Mouse (Mus musculus): ENCODE results near the gene Cdk2ap1. TPM values are rescaled to one million over a fixed set of nuclear protein-coding genes. Genes with fewer than 3 reads are reported as not detected.

The Cdk2ap1 gene
- polyA plus RNA-seq, 1 experiment, result 321 TPM

GRCm38 (mm10) chr5:124380121-124380520 is 17.2 kb upstream of the Cdk2ap1 start:
- Histone ChIP-seq H3K79me2 (ENCODE audit: control insufficient read depth, insufficient read depth) (no peaks in the 10 kb centered on the region), H3K79me3 (ENCODE audit: low read depth) (no peaks in the 10 kb centered on the region), H3ac (ENCODE audit: control insufficient read depth, insufficient read length, low read depth) (no peak overlapping the region), H3K27me3 (ENCODE audit: control insufficient read depth, insufficient read depth, insufficient read length) (no peaks in the 10 kb centered on the region), H3K4me3 (ENCODE audit: insufficient read depth, poor library complexity, severe bottlenecking) (no peak overlapping the region), H3K36me3 (ENCODE audit: control insufficient read depth, insufficient read depth) (peaks cover 69% of the 10 kb centered on the region)
- TF ChIP-seq MAX (IDR thresholded peaks at IDR 0.05) (no peak), CTCF (IDR thresholded peaks at IDR 0.05; ENCODE audit: control insufficient read depth, insufficient read depth, insufficient read length) (no peak), CEBPB (IDR thresholded peaks at IDR 0.05; ENCODE audit: low read depth) (no peak), USF1 (IDR thresholded peaks at IDR 0.05; ENCODE audit: low read depth) (no peak), MYOG (IDR thresholded peaks at IDR 0.05; ENCODE audit: control insufficient read depth, extremely low read depth, insufficient read length) (no peak), MYOD1 (IDR thresholded peaks at IDR 0.05; ENCODE audit: control insufficient read depth, insufficient read length, low read depth) (no peak), FOSL1 (IDR thresholded peaks at IDR 0.05; ENCODE audit: insufficient read depth, low read length, poor library complexity, severe bottlenecking) (no peak)

- Histone ChIP-seq H3ac (ENCODE audit: control insufficient read depth, insufficient read length, low read depth) (no peak overlapping the region), H3K36me3 (ENCODE audit: control insufficient read depth, insufficient read depth) (peaks cover 76% of the 10 kb centered on the region), H3K79me2 (ENCODE audit: control insufficient read depth, insufficient read depth) (no peaks in the 10 kb centered on the region), H3K79me3 (ENCODE audit: low read depth) (no peaks in the 10 kb centered on the region), H3K27me3 (ENCODE audit: control insufficient read depth, insufficient read depth, insufficient read length) (no peaks in the 10 kb centered on the region), H3K4me3 (ENCODE audit: insufficient read depth, poor library complexity, severe bottlenecking) (no peak overlapping the region)
- TF ChIP-seq CEBPB (IDR thresholded peaks at IDR 0.05; ENCODE audit: low read depth) (no peak), USF1 (IDR thresholded peaks at IDR 0.05; ENCODE audit: low read depth) (no peak), MYOD1 (IDR thresholded peaks at IDR 0.05; ENCODE audit: control insufficient read depth, insufficient read length, low read depth) (no peak), CTCF (IDR thresholded peaks at IDR 0.05; ENCODE audit: control insufficient read depth, insufficient read depth, insufficient read length) (no peak), FOSL1 (IDR thresholded peaks at IDR 0.05; ENCODE audit: insufficient read depth, low read length, poor library complexity, severe bottlenecking) (no peak)
Observed at GRCm38 (mm10) chr5:124377149-124377548, 14.3 kb upstream of the Cdk2ap1 start.

DNA sequence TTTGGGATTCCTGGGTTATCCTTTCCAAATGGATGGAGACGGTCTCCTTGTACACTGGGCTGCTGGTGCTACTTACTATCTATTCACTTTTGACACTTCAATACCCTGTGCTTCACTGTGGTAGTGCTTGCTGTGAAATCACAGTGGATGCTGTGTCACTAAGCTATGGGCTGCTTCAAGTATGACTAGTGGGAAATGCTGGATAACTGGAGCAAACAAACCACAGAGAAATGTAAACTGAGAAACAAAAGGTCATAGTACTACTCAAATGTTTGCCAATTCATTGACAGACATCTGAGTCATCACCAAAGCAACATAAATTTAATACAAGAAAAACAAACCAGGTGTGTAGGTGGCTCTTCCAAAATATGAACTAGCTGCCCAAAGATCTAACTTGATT is 13.5 kb upstream of the Cdk2ap1 start:
- TF ChIP-seq MAX (IDR thresholded peaks at IDR 0.05) (no peak), CEBPB (IDR thresholded peaks at IDR 0.05; ENCODE audit: low read depth) (no peak), CTCF (IDR thresholded peaks at IDR 0.05; ENCODE audit: control insufficient read depth, insufficient read depth, insufficient read length) (no peak), USF1 (IDR thresholded peaks at IDR 0.05; ENCODE audit: low read depth) (no peak), MYOG (IDR thresholded peaks at IDR 0.05; ENCODE audit: control insufficient read depth, extremely low read depth, insufficient read length) (no peak), FOSL1 (IDR thresholded peaks at IDR 0.05; ENCODE audit: insufficient read depth, low read length, poor library complexity, severe bottlenecking) (no peak), MYOD1 (IDR thresholded peaks at IDR 0.05; ENCODE audit: control insufficient read depth, insufficient read length, low read depth) (no peak)
- Histone ChIP-seq H3K79me3 (ENCODE audit: low read depth) (no peaks in the 10 kb centered on the region), H3K36me3 (ENCODE audit: control insufficient read depth, insufficient read depth) (peaks cover 79% of the 10 kb centered on the region), H3ac (ENCODE audit: control insufficient read depth, insufficient read length, low read depth) (no peak overlapping the region), H3K4me3 (ENCODE audit: insufficient read depth, poor library complexity, severe bottlenecking) (no peak overlapping the region), H3K27me3 (ENCODE audit: control insufficient read depth, insufficient read depth, insufficient read length) (no peaks in the 10 kb centered on the region), H3K79me2 (ENCODE audit: control insufficient read depth, insufficient read depth) (no peaks in the 10 kb centered on the region)

- TF ChIP-seq MYOD1 (IDR thresholded peaks at IDR 0.05; ENCODE audit: control insufficient read depth, insufficient read length, low read depth), result no peak
- no peak for TF ChIP-seq USF1 (IDR thresholded peaks at IDR 0.05; ENCODE audit: low read depth)
- no peak for TF ChIP-seq CEBPB (IDR thresholded peaks at IDR 0.05; ENCODE audit: low read depth)
- TF ChIP-seq CTCF (IDR thresholded peaks at IDR 0.05; ENCODE audit: control insufficient read depth, insufficient read depth, insufficient read length), result no peak
- no peak for TF ChIP-seq FOSL1 (IDR thresholded peaks at IDR 0.05; ENCODE audit: insufficient read depth, low read length, poor library complexity, severe bottlenecking)
- no peak for TF ChIP-seq MAX (IDR thresholded peaks at IDR 0.05)
- no peak for TF ChIP-seq MYOG (IDR thresholded peaks at IDR 0.05; ENCODE audit: control insufficient read depth, extremely low read depth, insufficient read length)
- Histone ChIP-seq H3ac (ENCODE audit: control insufficient read depth, insufficient read length, low read depth) (no peak overlapping the region), H3K27me3 (ENCODE audit: control insufficient read depth, insufficient read depth, insufficient read length) (no peaks in the 10 kb centered on the region), H3K36me3 (ENCODE audit: control insufficient read depth, insufficient read depth) (peaks cover 78% of the 10 kb centered on the region), H3K79me2 (ENCODE audit: control insufficient read depth, insufficient read depth) (no peaks in the 10 kb centered on the region), H3K79me3 (ENCODE audit: low read depth) (no peaks in the 10 kb centered on the region), H3K4me3 (ENCODE audit: insufficient read depth, poor library complexity, severe bottlenecking) (no peak overlapping the region)
Observed at GRCm38 (mm10) chr5:124374298-124374697, 11.4 kb upstream of the Cdk2ap1 start.

DNA sequence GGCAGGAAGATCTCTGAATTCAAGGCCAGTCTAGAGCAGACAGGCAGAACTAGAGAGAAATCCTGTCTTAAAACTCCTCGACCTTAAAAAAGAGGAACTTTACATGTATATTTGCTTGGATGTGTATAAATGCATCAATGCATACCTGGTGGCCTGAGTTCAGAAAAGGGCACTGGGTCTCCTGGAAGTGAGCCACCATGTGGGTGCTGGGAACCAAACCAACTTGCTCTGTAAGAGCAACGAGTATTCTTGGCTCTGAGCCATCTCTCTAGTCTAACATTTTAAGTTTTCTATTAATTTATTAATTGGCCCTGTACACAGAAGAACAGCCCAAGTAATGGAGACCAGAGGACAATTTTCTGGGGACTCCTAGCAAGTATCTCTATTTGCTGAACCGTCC is 3.8 kb upstream of the Cdk2ap1 start:
- TF ChIP-seq CEBPB (IDR thresholded peaks at IDR 0.05; ENCODE audit: low read depth) (no peak), MAX (IDR thresholded peaks at IDR 0.05) (no peak), CTCF (IDR thresholded peaks at IDR 0.05; ENCODE audit: control insufficient read depth, insufficient read depth, insufficient read length) (no peak), USF1 (IDR thresholded peaks at IDR 0.05; ENCODE audit: low read depth) (no peak), FOSL1 (IDR thresholded peaks at IDR 0.05; ENCODE audit: insufficient read depth, low read length, poor library complexity, severe bottlenecking) (no peak), MYOG (IDR thresholded peaks at IDR 0.05; ENCODE audit: control insufficient read depth, extremely low read depth, insufficient read length) (no peak), MYOD1 (IDR thresholded peaks at IDR 0.05; ENCODE audit: control insufficient read depth, insufficient read length, low read depth) (no peak)
- Histone ChIP-seq H3K79me3 (ENCODE audit: low read depth) (no peaks in the 10 kb centered on the region), H3K4me3 (ENCODE audit: insufficient read depth, poor library complexity, severe bottlenecking) (no peak overlapping the region), H3K27me3 (ENCODE audit: control insufficient read depth, insufficient read depth, insufficient read length) (no peaks in the 10 kb centered on the region), H3ac (ENCODE audit: control insufficient read depth, insufficient read length, low read depth) (no peak overlapping the region), H3K79me2 (ENCODE audit: control insufficient read depth, insufficient read depth) (no peaks in the 10 kb centered on the region), H3K36me3 (ENCODE audit: control insufficient read depth, insufficient read depth) (peaks cover 30% of the 10 kb centered on the region)

DNA sequence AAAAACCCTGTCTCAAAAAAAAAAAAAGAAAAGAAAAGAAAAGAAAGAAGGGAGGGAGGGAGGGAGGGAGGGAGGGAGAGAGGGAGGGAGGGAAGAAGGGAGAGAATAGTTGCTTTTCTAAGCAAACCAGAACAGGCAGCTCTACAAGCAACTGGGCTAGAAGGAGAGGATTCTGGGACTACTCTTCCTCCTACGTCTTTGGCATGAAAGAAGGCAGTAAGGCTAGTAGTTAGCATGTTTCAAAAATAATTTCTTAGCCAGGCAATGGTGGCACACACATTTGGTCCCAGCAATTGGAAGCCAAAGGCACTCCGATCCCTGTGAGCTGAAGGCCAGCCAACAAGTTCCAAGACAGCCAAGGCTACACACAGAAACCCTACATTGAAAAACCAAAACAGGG is 2.9 kb upstream of the Cdk2ap1 start:
- Histone ChIP-seq H3K4me3 (ENCODE audit: insufficient read depth, poor library complexity, severe bottlenecking) (no peak overlapping the region), H3K36me3 (ENCODE audit: control insufficient read depth, insufficient read depth) (peaks cover 20% of the 10 kb centered on the region), H3K79me3 (ENCODE audit: low read depth) (no peaks in the 10 kb centered on the region), H3K79me2 (ENCODE audit: control insufficient read depth, insufficient read depth) (no peaks in the 10 kb centered on the region), H3K27me3 (ENCODE audit: control insufficient read depth, insufficient read depth, insufficient read length) (no peaks in the 10 kb centered on the region), H3ac (ENCODE audit: control insufficient read depth, insufficient read length, low read depth) (no peak overlapping the region)
- no peak for TF ChIP-seq MAX (IDR thresholded peaks at IDR 0.05)
- TF ChIP-seq USF1 (IDR thresholded peaks at IDR 0.05; ENCODE audit: low read depth), result no peak
- no peak for TF ChIP-seq CEBPB (IDR thresholded peaks at IDR 0.05; ENCODE audit: low read depth)
- TF ChIP-seq MYOG (IDR thresholded peaks at IDR 0.05; ENCODE audit: control insufficient read depth, extremely low read depth, insufficient read length), result no peak
- no peak for TF ChIP-seq FOSL1 (IDR thresholded peaks at IDR 0.05; ENCODE audit: insufficient read depth, low read length, poor library complexity, severe bottlenecking)
- no peak for TF ChIP-seq CTCF (IDR thresholded peaks at IDR 0.05; ENCODE audit: control insufficient read depth, insufficient read depth, insufficient read length)
- TF ChIP-seq MYOD1 (IDR thresholded peaks at IDR 0.05; ENCODE audit: control insufficient read depth, insufficient read length, low read depth), result no peak
